Mouse (Mus musculus) c-Kit-positive CD71-negative TER-119-negative erythroid progenitor cells, embryonic 14.5 days (primary cell): ENCODE results near the gene Tmem238.
"Not testable (repeated sequence)": the region's sequence is repeated elsewhere in the genome, so short reads cannot be mapped to it uniquely, and the experiment has no call there.

ENCODE experiments used
- DNase-seq: peaks from one replicate; pipeline ENCODE4 v3.0.0-alpha.2; 2013; ENCODE audit warnings: low read depth

The Tmem238 gene

GRCm38 (mm10) chr7:4789436-4789935 lies at the start of gene Tmem238:
Gene Tmem238, minus strand, starts transcription at chr7:4789656.
- DNase-seq, result no peak

GRCm38 (mm10) chr7:4837639-4838038 lies 48.2 kb upstream of the Tmem238 start:
- no peak for DNase-seq

DNA sequence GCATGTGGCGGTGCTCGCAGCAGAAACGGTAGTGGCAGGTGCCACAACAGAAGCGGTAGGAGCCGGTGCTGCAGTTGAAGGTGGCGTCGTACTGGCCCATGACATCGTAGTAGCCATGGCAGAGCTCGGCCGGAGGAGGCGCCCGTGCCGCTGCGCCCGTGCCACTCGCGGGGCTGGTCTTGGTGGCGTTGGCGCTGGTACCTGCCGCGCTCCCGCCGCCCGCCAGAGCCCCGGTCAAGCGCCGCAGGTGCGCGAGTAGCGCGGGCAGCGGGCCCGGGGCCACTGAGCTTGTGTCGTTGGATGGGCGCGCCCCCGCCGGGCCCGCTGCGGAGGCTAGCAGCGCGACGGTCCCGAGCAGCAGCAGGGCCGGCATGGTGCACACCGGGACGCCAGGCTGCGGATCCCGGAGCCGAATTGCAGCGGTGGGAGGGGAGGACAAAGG lies 46.9 kb upstream of the Tmem238 start:
- DNase-seq, result no peak

GRCm38 (mm10) chr7:4835631-4836327 lies 46.3 kb upstream of the Tmem238 start:
- DNase-seq, result no peak

DNA sequence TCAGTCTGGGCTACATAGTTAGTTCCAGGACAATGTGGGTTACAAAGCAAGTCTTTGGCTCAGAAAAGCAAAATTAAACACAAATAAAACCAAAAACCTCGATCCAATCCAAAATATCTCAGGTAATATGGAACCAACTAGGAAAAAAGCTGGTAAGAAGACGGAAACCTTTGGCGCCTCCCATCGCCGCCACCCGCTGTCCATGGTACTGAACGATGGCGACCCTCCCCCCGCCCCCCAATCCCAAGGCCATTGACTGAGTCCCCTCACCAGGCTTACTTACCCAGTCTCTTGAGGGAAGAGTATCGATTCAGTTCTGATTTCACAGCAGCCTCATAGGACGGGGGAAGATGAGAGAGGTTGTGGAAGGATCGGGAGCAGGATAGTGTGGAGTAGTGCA lies 41.0 kb upstream of the Tmem238 start:
- no peak for DNase-seq

- DNase-seq, result no peak
These were observed 35.9 kb upstream of the Tmem238 start for GRCm38 (mm10) chr7:4825365-4825764.

GRCm38 (mm10) chr7:4822162-4822907 lies 32.9 kb upstream of the Tmem238 start:
- DNase-seq, result no peak

DNA sequence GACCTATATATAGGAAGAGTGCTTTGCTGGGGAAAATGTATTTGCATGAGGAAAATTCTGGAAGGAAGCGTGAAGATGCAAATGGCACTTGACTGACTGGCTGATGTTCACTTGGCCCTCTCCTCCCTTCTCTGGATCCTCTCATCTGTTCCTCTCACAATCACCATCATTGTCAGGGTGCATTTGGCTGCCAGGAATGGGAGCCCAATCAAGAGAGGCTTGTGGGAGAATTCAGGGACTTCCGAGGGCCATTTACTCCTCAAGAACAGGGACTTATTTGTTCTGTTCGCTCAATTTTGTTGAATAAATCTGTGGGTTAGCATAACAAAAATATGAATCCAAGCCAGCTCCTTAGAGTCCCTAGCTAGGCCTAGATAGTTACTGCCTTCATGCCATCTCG lies 32.2 kb upstream of the Tmem238 start:
- DNase-seq, result no peak

- not testable (repeated sequence) for DNase-seq
These were observed 31.5 kb upstream of the Tmem238 start for GRCm38 (mm10) chr7:4820925-4821324.

GRCm38 (mm10) chr7:4816559-4816958 lies 27.1 kb upstream of the Tmem238 start:
- no peak for DNase-seq

DNA sequence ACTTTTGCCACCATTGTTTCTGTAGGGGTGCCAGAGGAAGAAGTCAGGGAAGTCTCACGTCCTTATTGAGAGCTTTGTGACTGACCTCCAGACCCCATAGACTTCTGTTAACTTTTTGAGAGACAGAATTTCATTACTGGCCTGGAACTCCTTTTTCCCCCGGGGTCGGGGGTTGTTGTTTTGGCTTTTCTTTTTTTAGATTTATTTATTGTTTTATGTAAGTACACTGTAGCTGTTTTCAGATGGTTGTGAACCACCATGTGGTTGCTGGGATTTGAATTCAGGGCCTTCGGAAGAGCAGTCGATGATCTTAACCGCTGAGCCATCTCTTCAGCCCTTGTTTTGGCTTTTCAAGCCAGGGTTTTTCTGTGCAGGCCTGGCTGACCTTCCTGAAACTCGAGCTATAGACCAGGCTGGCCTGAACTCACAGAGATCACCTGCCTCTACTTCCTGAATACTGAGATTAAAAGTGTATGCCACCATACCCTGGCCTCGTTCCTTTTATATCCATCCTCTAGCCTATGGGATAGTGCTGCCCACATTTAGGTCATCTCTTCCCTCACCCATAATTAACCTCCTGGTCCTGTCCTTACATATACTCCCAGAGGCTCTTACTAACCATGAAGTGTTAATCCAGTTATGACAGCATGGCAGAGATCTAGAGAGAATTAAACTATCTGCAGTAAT lies 23.8 kb upstream of the Tmem238 start:
- no peak for DNase-seq

- DNase-seq, result peak; percentile 97
These were observed 23.0 kb upstream of the Tmem238 start, which contains the start of gene Ube2s for GRCm38 (mm10) chr7:4812303-4813104. Gene Ube2s, minus strand, starts transcription at chr7:4812590.

- no peak for DNase-seq
These were observed 22.4 kb upstream of the Tmem238 start for GRCm38 (mm10) chr7:4811842-4812302.

GRCm38 (mm10) chr7:4811131-4811530 lies 21.7 kb upstream of the Tmem238 start:
- DNase-seq, result not testable (repeated sequence)

GRCm38 (mm10) chr7:4806716-4807115 lies 17.3 kb upstream of the Tmem238 start:
- DNase-seq, result no peak

DNA sequence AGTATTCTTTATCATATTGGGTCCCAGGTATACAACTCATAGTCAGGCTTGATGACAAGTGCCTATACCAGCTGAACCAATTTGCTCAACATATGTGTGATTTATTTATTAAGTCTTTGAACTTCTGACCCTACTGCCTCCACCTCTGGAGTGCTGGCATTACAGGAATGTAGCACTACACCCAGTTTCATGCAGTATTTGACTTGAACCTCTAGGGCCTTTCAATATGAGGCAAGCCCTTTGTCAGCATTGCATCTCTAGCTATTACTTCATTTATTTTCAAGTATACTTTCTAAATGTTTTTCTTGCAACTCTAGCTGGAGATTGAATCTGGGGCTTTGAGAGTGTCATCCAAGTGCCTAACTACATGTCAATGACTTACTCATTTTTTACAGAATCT lies 12.8 kb upstream of the Tmem238 start:
- no peak for DNase-seq

DNA sequence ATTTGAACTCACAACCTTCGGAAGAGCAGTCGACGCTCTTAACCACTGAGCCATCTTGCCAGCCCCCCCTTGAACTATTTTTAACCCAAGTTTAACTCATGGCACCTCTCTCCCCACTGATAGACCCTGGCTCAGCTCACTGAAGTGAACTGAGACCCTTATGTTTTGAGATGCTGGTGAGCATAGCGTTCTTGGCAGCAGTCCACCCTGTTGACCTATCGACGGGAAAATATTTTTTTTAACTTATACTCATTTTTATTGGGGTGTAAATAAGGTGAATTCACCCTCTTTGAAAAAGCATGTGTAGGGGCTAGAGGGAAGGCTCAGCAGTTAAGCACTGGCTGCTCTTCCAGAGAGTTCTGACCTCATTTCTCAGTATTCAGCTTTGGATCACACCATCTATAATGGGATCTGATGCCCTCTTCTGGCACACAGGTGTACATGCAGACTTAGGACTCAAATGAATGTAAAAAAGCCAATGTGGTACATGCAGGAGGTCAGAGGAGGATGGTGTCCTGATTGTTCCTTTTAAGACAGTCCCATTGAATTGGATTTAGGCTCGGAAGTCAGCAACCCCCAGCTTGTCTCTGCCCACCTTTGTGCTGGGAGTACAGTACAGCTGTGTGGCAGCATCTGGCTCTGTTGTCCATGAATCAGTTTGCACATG lies 6.4 kb upstream of the Tmem238 start:
- DNase-seq, result no peak

GRCm38 (mm10) chr7:4794631-4795168 lies 5.2 kb upstream of the Tmem238 start:
- no peak for DNase-seq

DNA sequence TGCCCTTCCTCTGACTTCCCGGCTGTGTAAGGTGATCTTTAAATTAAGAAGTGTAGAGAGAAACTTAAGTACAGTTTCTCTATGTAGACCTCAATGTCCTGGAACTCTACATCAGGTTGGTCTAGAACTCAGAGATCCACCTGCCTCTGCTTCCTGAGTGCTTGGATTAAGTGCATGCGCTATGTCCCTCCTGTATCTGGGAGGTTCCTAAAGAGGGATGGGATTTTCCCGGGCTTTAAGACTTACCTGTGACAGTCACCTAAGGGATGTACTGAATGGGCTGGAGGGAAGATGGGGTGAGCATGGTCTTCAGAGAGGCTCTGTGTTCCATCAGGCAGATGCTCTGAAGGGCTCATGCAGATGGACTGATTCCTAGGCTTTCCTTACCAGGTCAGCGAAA lies 4.2 kb upstream of the Tmem238 start:
- DNase-seq, result no peak

DNA sequence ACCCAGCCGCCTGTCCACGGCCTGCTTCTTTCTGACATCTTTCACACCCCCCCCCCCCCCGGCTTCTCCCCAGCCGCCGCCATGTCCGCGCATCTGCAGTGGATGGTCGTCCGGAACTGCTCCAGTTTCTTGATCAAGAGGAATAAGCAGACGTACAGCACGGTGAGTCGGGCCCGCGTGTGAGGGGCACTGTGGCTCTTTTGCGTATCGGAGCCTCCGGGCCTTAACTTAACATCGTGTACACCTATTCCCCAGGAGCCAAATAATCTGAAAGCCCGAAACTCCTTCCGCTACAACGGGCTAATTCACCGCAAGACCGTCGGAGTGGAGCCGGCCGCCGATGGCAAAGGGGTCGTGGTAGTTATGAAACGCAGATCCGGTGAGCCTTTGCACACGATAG lies 3.8 kb upstream of the Tmem238 start:
- not testable (repeated sequence) for DNase-seq
